Mouse (Mus musculus) embryonic fibroblast, embryonic 13.5 days (primary cell): ENCODE data around the gene Pcgf3. TPM values are rescaled to one million over a fixed set of nuclear protein-coding genes. Genes with fewer than 3 reads are reported as not detected.

Source experiments
- H3K27ac ChIP-seq: 2 replicates; pipeline ENCODE4 v1.5.1; 2012; ENCODE audit warnings: low read length, control low read depth, inconsistent platforms; ENCODE audit not compliant: insufficient read depth
- H3K4me1 ChIP-seq: 2 replicates; pipeline ENCODE4 v1.6.1; 2011; ENCODE audit warnings: low read length; ENCODE audit not compliant: control insufficient read depth, insufficient read depth
- H3K4me3 ChIP-seq: 2 replicates; pipeline ENCODE4 v1.5.1; 2011; ENCODE audit warnings: mild to moderate bottlenecking, control low read depth, low read length; ENCODE audit not compliant: insufficient read depth
- CTCF ChIP-seq: IDR thresholded peaks from 2 replicates; pipeline ENCODE4 v1.5.1; 2011; ENCODE audit warnings: mild to moderate bottlenecking, control low read depth, low read length, moderate library complexity, borderline replicate concordance; ENCODE audit not compliant: insufficient read depth
- POLR2A ChIP-seq: IDR thresholded peaks from 2 replicates; pipeline ENCODE4 v1.6.1; 2011; ENCODE audit warnings: low read depth, mild to moderate bottlenecking, control low read depth, low read length, moderate library complexity
- polyA plus RNA-seq: library from polyadenylated mRNA; stranded (reverse); fragments of >200 nt; gene quantifications from 2 replicates; pipeline ENCODE4 v1.2.4, GENCODE M21; 2011; ENCODE audit warnings: low read depth; ENCODE audit not compliant: missing spikeins, insufficient read length

The Pcgf3 gene
- polyA plus RNA-seq, 1 experiment: 93.4 TPM

- TF ChIP-seq POLR2A: peak; percentile 54
- TF ChIP-seq CTCF: no peak
- Histone ChIP-seq H3K27ac (0 out of 2 replicates have a peak within 1 kb of the TSS, but pooled peaks have one; percentile 6), H3K4me3 (peak within 1 kb of the TSS; percentile 16), H3K4me1 (no peaks in the 10 kb centered on the region)
These were observed 12.0 kb upstream of the Pcgf3 start, which contains the start of gene Mfsd7a for GRCm38 (mm10) chr5:108448785-108449668. Gene Mfsd7a (minus strand): TSS chr5:108448891.

- TF ChIP-seq CTCF: no peak
- no peak for TF ChIP-seq POLR2A
- Histone ChIP-seq H3K4me3 (no peak overlapping the region), H3K27ac (no peak overlapping the region), H3K4me1 (no peaks in the 10 kb centered on the region)
These were observed 10.0 kb upstream of the Pcgf3 start for GRCm38 (mm10) chr5:108450837-108451540.

- Histone ChIP-seq H3K27ac (no peak overlapping the region), H3K4me3 (no peak overlapping the region), H3K4me1 (no peaks in the 10 kb centered on the region)
- TF ChIP-seq POLR2A (no peak), CTCF (no peak)
These were observed 9.4 kb upstream of the Pcgf3 start for GRCm38 (mm10) chr5:108451611-108452010.

- Histone ChIP-seq H3K4me3 (no peak overlapping the region), H3K27ac (no peak overlapping the region), H3K4me1 (no peaks in the 10 kb centered on the region)
- TF ChIP-seq POLR2A (no peak), CTCF (no peak)
These were observed 8.6 kb upstream of the Pcgf3 start for GRCm38 (mm10) chr5:108452422-108452821.

- H3K27ac ChIP-seq: no peak overlapping the region
- H3K4me3 ChIP-seq: no peak overlapping the region
- H3K4me1 ChIP-seq: no peaks in the 10 kb centered on the region
- TF ChIP-seq CTCF (no peak), POLR2A (no peak)
These were observed 6.9 kb upstream of the Pcgf3 start for GRCm38 (mm10) chr5:108454094-108454493.

- TF ChIP-seq POLR2A (no peak), CTCF (no peak)
- Histone ChIP-seq H3K27ac (no peak overlapping the region), H3K4me3 (no peak overlapping the region), H3K4me1 (peaks cover 2% of the 10 kb centered on the region; the same call in 1 of the 2 replicates)
These were observed 2.3 kb upstream of the Pcgf3 start for GRCm38 (mm10) chr5:108458706-108459105.

- peaks cover 6% of the 10 kb centered on the region for H3K4me1 ChIP-seq
- peak overlapping the region; percentile 97 for H3K4me3 ChIP-seq
- TF ChIP-seq CTCF (no peak), POLR2A (no peak)
- no peak overlapping the region for H3K27ac ChIP-seq
These were observed 571 bp upstream of the Pcgf3 start for GRCm38 (mm10) chr5:108460461-108460860.

- TF ChIP-seq CTCF: no peak
- no peak for TF ChIP-seq POLR2A
- Histone ChIP-seq H3K27ac (no peak overlapping the region), H3K4me1 (peaks cover 6% of the 10 kb centered on the region), H3K4me3 (peak overlapping the region; percentile 97)
These were observed 1.4 kb downstream of the Pcgf3 start for GRCm38 (mm10) chr5:108462446-108462845.

GRCm38 (mm10) chr5:108465131-108465891, 4.3 kb downstream of the Pcgf3 start:
- Histone ChIP-seq H3K4me1 (peaks cover 6% of the 10 kb centered on the region), H3K27ac (no peak overlapping the region), H3K4me3 (no peak overlapping the region)
- TF ChIP-seq POLR2A (no peak), CTCF (no peak)
